Mouse (Mus musculus) G1E-ER4 (cell line): ENCODE measurements around the gene Hes2. TPM values are rescaled to one million over a fixed set of nuclear protein-coding genes. Genes with fewer than 3 reads are reported as not detected.

Experiments used
- GATA1 ChIP-seq: IDR thresholded peaks from one replicate; pipeline ENCODE4 v1.8.0; 2012; ENCODE audit warnings: low read length, inconsistent platforms
- polyA plus RNA-seq: library from polyadenylated mRNA; stranded (reverse); fragments of >175 nt; gene quantifications from 2 replicates; pipeline ENCODE4 v1.2.3, GENCODE M21; 2012

Hes2 gene
- polyA plus RNA-seq, 1 experiment = 0.14 TPM

DNA sequence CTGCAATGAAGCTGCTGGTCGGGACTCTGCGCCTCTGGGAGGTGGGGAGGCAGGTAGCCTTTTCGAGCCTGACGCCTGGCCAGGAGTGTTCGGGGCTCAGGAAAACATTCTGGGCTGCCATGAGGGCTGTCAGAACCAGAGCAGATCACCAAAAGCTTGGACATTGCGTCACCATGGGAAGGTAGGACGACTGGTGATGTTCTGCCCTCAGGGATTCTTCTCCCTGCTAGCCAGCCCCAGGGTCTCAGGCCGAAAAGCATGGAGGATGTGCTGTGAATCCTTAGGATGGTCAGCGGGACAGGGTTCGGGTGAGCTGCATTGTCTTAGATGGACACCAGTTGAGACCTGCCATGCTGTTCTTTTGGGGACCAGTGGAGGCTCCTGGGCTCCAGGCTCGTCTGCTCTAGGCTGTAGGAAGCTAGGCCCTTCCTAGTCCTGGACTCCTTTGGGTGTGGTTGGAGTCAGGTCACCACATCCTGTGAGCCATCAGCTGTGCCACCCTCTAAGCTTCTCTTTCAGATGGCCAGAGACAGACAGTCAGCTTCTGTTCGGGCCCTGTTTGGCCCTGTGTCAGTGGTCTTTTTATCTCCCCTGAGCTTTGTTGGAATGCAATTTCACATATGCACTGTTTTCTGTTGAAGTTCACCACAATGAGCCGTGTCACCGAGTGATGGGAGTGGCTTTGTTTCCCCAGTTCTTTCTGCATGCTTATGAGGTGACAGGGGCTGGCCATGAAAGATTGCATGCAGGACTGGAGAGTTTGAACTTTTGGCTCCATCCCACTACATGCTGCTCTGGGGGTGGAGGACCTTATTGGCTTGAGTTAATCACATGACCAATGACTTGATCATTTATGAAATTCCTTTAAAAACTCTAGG, 27.8 kb downstream of the Hes2 start:
- TF ChIP-seq GATA1 = no peak

DNA sequence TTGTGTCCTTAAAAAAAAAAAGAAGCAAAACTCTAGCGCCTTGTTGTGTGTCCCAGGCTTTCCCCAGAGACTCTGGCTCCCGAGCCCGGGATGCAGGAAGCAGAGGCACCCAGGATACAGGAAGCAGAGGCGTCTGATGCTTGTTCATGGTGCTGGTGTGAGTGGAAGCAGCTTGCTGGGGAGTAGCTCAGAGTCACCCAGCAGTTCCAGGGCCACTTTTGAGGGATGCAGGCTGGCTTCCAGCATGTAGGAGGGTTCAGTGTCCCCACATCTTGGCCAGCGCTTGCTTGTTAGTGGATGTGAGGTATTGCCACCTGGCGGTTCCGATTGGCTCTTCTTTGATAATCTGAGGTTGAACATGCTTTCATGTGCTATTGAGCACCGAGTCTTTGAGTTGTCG, 28.5 kb downstream of the Hes2 start:
- TF ChIP-seq GATA1 = no peak

DNA sequence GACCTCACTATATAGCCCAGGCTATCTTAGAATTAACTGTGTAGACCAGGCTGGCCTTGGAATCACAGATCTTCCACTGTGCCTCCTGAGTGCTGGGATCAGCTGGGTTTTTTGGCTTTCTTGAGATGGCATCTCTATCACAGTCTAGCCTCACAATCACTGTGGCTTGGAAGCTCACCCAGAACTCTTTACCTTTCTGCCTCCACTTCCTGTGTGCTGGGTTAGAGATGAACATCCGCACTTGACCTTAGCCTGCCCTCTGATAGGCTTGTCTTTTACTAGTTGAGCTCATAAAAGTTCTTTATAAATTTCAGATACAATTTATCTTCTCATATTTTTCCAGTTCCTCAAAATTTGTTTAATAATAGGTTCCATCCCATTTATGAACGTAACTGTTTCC, 30.0 kb downstream of the Hes2 start:
- TF ChIP-seq GATA1 = no peak

DNA sequence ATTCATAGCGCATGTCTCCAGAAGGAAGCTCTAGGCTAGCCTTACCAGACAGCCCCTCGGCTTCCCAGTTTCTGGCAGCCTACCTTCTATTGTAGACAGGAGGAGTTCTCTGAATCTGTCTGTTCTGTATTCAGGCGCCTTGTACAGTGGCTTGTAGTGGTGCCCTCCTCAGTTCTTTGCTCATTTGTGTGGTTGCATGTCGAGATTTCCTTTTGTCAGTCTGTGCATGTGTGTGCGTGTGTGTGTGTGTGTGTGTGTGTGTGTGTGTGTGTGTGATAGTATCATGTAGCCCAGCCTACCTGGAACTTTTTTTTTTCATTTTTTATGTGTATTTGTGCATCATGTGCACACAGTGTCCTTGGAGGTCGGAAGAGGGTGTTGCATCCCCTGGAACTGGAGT, 30.4 kb downstream of the Hes2 start:
- no peak for TF ChIP-seq GATA1

DNA sequence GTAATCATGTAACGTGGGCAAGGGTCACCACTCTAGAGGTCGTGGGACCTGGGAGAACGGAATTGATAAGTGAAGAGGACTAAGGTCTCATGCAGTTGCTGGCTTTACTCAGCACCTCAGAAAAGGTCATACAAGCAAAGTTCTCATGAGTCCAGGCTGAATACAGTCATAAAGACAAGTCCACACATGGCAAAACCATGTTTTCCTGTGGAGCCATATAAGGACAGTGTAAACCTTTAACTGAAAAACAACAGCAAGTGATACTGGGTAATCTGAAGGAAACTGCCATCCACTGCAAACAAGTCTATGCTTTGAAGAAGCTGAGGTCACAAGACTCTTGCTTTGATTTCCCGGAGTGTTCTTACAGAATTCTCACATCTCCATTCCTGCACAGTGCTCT, 31.0 kb downstream of the Hes2 start:
- no peak for TF ChIP-seq GATA1

DNA sequence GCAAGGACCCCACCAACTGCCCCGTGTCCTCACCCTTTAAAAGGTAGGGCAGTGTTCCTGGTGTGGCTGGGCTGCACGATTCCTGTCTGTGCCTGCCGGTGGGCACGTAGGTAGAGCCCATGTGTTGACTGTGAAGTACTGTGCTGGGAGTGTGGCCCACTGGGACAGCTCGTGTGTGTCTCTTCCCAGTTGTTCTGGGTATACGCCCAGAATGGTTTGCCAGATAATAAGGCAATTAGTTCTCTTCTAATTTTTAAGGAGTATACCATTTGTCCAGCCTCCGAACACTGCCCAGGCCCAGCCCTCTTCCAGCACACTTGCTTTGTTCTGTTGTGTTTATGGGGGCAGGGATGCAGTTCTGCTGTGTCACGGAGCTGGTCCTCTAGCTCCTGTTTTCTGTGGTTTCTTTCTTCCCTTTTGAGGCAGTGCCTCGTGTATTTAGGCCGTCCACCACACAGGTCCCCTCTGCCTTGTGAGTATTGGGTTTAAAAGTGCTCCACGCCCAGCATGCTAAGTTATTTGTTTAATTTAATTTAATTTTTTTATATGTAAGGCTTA, 31.5 kb downstream of the Hes2 start:
- no peak for TF ChIP-seq GATA1

DNA sequence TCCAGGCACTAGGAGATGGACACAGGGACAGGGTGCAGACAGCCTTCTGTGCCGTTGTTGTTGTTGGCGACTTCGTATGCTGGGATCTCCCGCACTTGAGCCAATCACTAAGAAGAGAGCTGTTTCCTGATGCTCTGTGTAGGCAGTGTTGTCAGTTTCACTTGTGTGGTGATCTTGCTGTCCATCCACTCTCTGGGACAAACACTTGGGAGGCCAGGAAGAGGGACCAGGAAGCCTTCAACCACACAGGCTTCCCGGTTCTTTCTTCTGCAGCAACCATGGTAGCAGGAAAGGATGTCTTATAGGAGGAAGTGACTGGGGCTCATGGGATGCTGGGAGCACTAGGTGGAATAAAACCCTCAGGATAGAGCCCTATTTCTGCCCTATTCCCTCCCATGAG, 32.0 kb downstream of the Hes2 start:
- TF ChIP-seq GATA1 = no peak

DNA sequence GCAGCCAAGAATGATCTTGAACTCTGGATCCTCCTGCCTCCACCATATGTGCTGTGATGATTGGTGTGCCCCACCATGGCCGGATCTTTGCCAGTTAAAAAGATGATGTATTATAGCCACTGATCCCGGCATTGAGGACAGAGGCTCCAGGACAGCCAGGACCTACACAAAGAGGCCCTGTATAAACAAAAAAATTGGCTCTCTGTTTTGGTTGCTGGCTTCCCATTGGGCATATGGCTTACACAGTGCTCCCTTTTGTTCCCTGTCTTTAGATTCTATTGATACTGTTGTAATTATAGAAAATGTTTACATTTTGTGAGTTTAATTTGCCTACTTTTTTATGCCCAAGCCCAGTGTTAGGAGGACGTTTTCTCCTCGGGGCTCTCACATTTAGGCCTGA, 33.9 kb downstream of the Hes2 start:
- TF ChIP-seq GATA1 = no peak

DNA sequence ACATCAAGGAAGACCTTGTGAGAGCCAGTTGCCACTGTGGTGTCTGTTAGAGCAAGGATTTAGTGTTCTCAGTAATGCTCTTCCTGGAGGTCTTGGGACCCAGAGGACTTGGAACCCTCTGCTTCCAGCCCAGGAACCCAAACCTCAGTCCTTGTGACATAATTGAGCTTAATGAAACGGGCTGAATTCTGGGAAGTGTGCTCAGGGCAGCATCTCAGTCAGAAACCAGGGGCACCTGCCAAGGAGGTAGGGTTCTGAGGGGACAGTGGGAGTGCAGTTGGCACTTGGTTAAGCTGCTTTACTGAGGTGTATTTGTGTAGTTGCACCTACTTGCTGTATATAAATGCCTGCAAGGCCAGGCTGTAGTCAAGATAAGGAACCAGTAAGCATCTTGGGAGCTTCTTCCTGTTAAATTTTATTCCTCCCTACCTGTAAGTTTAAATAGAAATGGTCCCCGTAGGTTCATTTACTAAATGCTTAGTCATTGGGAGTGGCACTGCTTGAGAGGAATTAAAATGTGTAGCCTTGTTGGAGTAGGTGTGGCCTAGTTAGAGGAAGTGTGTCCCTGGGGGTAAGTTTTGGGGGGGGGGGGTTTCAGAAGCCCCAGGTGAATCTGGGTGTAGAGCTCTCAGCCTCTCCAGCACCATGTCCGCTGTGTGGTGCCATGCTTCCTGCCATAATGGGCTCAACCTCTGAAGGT, 36.0 kb downstream of the Hes2 start:
- TF ChIP-seq GATA1 = no peak

DNA sequence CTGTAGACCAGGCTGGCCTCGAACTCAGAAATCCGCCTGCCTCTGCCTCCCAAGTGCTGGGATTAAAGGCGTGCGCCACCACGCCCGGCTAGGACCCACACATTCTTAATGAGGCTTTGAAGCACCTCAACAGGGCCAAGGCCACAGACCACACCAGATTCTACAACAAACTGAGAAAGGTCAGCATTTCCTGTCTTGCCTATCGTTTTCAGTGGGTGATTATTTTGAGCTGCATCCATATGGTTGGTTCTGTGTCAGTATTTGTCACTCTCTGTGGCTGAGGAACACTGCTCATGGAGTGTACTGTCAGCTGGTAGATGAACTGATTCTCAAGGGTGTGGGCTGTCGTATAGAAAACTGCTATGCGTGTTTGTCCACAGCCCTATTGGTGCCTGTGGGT, 37.6 kb downstream of the Hes2 start:
- no peak for TF ChIP-seq GATA1

DNA sequence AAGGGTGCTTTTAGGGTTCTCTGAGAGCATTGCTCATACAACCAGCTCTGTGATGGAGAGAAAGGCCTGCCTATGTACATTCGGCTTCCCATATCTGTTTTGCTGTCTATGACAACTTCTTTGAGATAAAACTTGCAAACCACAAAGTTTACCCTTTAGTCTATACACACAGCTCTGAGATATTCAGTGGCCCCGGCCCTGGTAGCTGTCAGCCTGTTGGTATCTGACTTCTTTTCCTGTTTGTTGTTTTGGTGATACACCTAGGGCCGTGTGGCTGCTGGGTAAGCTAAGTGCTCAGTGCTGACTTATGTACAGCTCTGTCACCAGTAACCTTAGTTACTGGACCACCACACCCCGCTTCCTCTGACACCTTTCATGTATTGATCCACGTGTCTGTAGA, 38.9 kb downstream of the Hes2 start:
- TF ChIP-seq GATA1 = no peak

DNA sequence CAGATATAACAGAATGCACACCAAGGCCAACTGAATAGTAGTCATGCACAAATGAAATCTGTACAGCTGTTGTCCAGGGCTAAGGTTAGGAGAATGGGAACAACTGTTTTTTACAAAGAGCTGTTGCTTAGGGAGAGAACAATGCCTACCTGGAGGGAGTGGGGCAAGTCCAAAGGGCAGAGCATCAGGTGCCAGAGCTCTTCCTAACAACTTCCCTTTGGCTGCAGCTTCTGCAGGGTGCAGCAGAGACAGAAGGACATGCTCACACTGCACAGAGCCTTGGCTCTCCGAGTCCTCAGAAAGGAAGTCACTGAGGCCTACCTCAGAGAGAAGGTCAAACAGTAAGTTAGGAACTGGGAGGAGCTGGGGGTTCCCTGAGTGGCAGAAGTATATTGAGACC, 41.0 kb downstream of the Hes2 start:
- TF ChIP-seq GATA1 = no peak

DNA sequence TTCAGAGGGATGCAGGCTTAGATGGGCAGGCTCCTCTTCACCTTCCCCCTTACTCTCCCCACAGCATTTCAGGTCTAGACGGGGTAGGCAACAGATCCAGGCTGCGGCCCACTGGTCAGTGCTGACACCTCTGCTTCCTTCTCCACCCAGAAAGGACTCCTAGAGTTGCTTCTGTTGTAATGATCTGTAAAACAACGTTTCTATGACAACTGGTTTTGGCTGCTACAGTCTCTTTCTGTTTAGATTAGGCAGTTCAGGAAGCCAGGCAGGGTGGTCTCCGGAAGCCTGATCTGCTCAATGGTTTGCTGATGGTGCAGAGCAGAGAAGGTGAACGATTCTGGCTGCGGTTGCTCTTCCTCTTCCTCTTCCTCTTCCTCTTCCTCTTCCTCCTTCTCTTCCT, 42.8 kb downstream of the Hes2 start:
- TF ChIP-seq GATA1 = no peak

DNA sequence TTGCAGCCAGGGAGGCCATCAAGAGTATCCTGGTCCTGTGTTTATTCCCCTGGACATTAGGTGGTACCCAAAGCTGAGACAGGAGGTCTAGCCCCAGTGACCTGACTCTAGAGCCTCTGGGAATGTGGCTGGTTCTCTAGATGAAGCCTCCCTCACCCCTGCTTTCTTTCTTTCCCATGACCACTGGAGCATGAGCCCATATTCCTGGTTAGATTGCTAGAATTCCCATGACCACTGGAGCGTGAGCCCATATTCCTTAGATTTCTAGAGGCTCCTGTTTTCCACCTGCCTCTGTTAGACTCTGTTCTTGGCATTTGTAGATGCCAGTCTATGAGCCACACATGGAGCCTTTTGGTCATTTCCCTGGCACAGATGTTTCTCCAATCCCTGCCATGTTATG, 43.8 kb downstream of the Hes2 start:
- no peak for TF ChIP-seq GATA1

DNA sequence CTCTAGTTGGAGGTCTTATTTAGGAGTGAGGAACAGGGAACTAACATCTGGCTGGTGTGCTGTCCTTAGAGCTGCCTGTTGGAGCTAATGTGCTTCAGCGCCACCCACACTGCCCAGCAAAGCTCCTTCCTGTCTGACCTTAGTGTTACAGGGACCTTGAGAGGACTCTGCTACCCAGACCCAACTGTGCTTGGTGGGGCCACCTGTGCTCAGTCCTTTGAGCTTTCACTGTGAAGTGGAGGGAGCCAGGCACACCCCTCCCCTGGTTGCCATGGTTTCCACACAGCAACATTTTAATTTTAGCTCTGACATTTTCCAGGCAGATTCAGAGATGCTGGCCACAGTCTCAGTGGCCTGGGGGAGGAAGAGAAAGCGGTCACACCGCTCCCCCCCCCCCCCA, 44.2 kb downstream of the Hes2 start:
- no peak for TF ChIP-seq GATA1

DNA sequence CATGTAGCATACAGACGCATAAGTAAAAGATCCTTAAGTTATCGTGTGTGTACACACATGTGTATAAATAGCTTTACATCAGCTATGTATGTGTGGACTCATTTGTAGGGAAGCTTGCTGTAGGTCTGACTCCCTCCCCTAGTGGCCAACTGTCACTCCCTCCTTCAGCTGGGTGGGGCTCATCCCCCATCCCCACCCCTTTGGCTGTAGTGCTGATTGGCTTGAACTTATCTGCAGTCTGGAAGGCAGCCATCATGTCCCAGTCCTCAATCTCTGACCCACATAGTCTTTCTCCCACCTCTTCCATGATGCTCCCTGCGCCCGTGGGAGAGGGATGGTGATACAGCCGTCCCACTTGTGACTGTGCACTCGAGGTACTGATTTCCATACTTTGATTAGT, 46.0 kb downstream of the Hes2 start:
- TF ChIP-seq GATA1 = no peak

DNA sequence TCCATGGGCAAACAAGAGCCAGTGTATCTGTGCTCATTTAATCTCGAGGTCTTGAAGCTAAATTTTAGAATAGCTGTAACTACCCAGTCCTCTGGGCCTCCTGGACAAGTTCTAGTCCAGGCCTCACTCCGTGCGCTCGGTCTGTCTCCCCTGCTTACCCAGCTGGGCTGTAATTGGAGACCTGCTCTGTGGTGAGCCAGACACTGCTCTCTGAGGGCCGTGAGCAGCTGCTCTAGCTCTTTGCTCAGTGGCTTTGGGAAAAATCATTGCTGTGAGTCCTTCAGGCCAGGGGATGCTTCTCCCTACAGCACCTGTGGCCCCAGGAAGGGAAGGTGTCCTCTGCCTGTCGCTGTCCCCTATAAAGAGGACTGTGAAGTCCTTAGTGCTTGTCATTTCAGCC, 47.5 kb downstream of the Hes2 start:
- TF ChIP-seq GATA1 = no peak
